Mouse (Mus musculus) kidney, postnatal 0 days (tissue): ENCODE measurements at regions not wholly inside any gene's neighbourhood (a gene's known extent, or its start where the extent isn't known, plus 50 kb on each side); places are given as distances from the start of the nearest gene placed in this dataset.

Experiments used
- ATAC-seq: fragments of 200-750 bp; cut with Nextera tagmentation; replicated peaks from 2 replicates; pipeline ENCODE4 v1.8.0; 2017; ENCODE audit warnings: low read depth, moderate number of reproducible peaks, moderate TSS enrichment, moderate library complexity; ENCODE audit not compliant: low FRiP score
- DNase-seq: peaks from one replicate; pipeline ENCODE4 v3.0.0-alpha.2; 2016; ENCODE audit warnings: low spot score
- H3K27ac ChIP-seq: fragments of 300-500 bp; sonication (generic); 2 replicates; pipeline ENCODE4 v1.5.1; 2014; ENCODE audit warnings: mild to moderate bottlenecking
- H3K27me3 ChIP-seq: fragments of 300-500 bp; sonication (generic); 2 replicates; pipeline ENCODE4 v1.6.1; 2014; ENCODE audit warnings: low read length, mixed read lengths; ENCODE audit not compliant: insufficient read depth
- H3K36me3 ChIP-seq: fragments of 300-500 bp; sonication (generic); 2 replicates; pipeline ENCODE4 v1.6.1; 2014; ENCODE audit warnings: low read length, mixed read lengths; ENCODE audit not compliant: insufficient read depth
- H3K4me1 ChIP-seq: fragments of 300-500 bp; sonication (generic); replicated peaks from 2 replicates; pipeline ENCODE4 v1.6.1; 2014; ENCODE audit warnings: antibody characterized with exemption, low read length, mixed read lengths; ENCODE audit not compliant: insufficient read depth
- H3K4me2 ChIP-seq: fragments of 300-500 bp; sonication (generic); 2 replicates; pipeline ENCODE4 v1.6.1; 2014; ENCODE audit warnings: mild to moderate bottlenecking, low read length, moderate library complexity, mixed read lengths
- H3K4me3 ChIP-seq: fragments of 300-500 bp; sonication (generic); replicated peaks from 2 replicates; pipeline ENCODE4 v1.5.1; 2014; ENCODE audit warnings: low read depth, low read length
- H3K9ac ChIP-seq: fragments of 300-500 bp; sonication (generic); 2 replicates; pipeline ENCODE4 v1.6.1; 2014; ENCODE audit warnings: low read depth, low read length
- H3K9me3 ChIP-seq: fragments of 300-500 bp; sonication (generic); replicated peaks from 2 replicates; pipeline ENCODE4 v1.6.1; 2016; ENCODE audit warnings: low read length, inconsistent platforms, mixed read lengths
- CTCF ChIP-seq: IDR thresholded peaks from 2 replicates; pipeline ENCODE4 v1.5.1; 2016; ENCODE audit warnings: antibody characterized with exemption, low read depth, mild to moderate bottlenecking, moderate library complexity
- WGBS: fragments of 180-500 bp; shearing (Covaris S2); extraction: QIAGEN DNeasy Blood & Tissue Kit; methylation state at CpG from one replicate; pipeline ENCODE4 v1.1.7; 2014; 5-methylcytosine and 5-hydroxymethylcytosine counted together

GRCm38 (mm10) chr9:112725523-112725922, 489.8 kb upstream of the Arpp21 start:
- H3K4me1 ChIP-seq, result no peaks in the 10 kb centered on the region
- H3K9ac ChIP-seq, result no peak overlapping the region
- H3K4me2 ChIP-seq, result no peak overlapping the region
- ATAC-seq (no peak), DNase-seq (peak; percentile 29)
- H3K27me3 ChIP-seq, result no peaks in the 10 kb centered on the region
- no peaks in the 10 kb centered on the region for H3K9me3 ChIP-seq
- peak; percentile 60 for TF ChIP-seq CTCF
- H3K4me3 ChIP-seq, result no peak overlapping the region
- H3K36me3 ChIP-seq, result no peaks in the 10 kb centered on the region
- 41% methylated on average over 8 of the region's 8 CpGs for WGBS
- no peak overlapping the region for H3K27ac ChIP-seq

DNA sequence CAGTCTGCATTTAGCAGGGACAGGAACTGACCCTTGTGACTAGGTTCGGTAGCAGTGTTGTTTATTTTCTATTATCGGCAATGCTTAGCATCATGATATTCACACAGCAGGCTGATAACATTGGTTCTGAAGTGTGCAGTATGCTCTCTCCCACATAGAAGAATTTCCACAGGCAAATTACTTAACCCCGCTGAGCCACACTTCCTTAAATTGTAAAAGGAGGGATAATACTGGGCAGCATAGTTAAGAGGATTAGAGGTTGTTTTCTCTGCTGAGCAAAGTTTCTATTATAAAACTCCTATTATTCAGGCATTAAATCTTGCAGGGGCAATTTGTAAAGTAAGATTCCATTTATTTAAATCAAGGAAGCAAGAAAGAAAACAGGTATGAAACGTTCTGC, 489.4 kb upstream of the Arpp21 start:
- no peaks in the 10 kb centered on the region for H3K4me1 ChIP-seq
- no peak for TF ChIP-seq CTCF
- no peak for DNase-seq
- no peaks in the 10 kb centered on the region for H3K36me3 ChIP-seq
- H3K4me3 ChIP-seq, result no peak overlapping the region
- no peaks in the 10 kb centered on the region for H3K9me3 ChIP-seq
- no peak overlapping the region for H3K9ac ChIP-seq
- no peak overlapping the region for H3K27ac ChIP-seq
- no peaks in the 10 kb centered on the region for H3K27me3 ChIP-seq
- WGBS, result 56% methylated on average over 4 of the region's 4 CpGs
- H3K4me2 ChIP-seq, result no peak overlapping the region
- ATAC-seq, result no peak

DNA sequence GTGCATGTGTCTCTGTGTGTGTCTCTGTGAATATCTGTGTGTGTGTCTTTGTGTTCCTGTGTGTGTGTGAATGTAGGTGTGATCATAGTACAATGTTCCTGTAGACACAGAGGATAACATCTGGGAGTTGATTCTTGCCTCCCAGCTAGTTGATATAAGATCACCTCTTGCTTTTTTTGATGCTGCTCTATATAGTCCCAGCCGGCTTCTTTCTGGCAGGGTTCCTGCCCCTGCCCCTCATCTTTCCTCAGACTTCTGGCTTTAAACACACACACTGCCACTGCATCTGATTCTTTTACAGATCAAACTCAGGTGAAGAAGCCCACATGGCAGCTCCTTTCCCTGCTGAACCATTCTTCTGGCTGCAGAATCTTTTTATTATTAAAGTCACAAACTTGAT, 487.6 kb upstream of the Arpp21 start:
- Histone ChIP-seq H3K4me2 (no peak overlapping the region), H3K27me3 (no peaks in the 10 kb centered on the region), H3K4me1 (no peaks in the 10 kb centered on the region), H3K36me3 (no peaks in the 10 kb centered on the region), H3K27ac (no peak overlapping the region), H3K9ac (no peak overlapping the region), H3K4me3 (no peak overlapping the region), H3K9me3 (no peaks in the 10 kb centered on the region)
- DNase-seq, result no peak
- 47% methylated on average over 1 of the region's 1 CpGs for WGBS
- TF ChIP-seq CTCF, result no peak
- ATAC-seq, result no peak

DNA sequence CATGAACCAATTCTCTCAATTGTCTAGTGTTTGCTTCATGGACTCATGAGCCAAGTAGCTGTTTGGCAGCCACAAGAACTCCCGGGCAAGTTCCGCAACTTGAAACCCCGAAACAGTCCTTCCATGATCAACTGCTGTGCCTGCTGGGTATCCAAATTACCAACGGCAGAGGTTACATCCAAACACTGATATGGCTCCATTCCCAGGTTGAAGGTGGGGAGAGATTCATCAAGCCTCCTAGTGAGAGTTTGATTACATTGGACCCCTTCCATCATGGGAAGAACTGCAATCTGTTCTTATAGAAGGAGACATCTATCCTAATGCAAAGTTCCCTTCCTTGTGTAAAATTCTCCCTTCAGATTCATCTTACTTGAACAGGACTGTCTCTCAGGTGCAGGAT, 486.8 kb upstream of the Arpp21 start:
- Histone ChIP-seq H3K27me3 (no peaks in the 10 kb centered on the region), H3K9me3 (no peaks in the 10 kb centered on the region), H3K4me3 (no peak overlapping the region), H3K36me3 (no peaks in the 10 kb centered on the region), H3K9ac (no peak overlapping the region), H3K4me2 (no peak overlapping the region), H3K4me1 (no peaks in the 10 kb centered on the region), H3K27ac (no peak overlapping the region)
- DNase-seq, result no peak
- no peak for ATAC-seq
- 71% methylated on average over 4 of the region's 4 CpGs for WGBS
- TF ChIP-seq CTCF, result no peak

GRCm38 (mm10) chr9:112715197-112715762, 479.5 kb upstream of the Arpp21 start:
- Histone ChIP-seq H3K27me3 (no peaks in the 10 kb centered on the region), H3K9ac (no peak overlapping the region), H3K4me3 (no peak overlapping the region), H3K36me3 (no peaks in the 10 kb centered on the region), H3K27ac (no peak overlapping the region), H3K9me3 (no peaks in the 10 kb centered on the region), H3K4me1 (no peaks in the 10 kb centered on the region), H3K4me2 (no peak overlapping the region)
- DNase-seq (no peak), ATAC-seq (no peak)
- WGBS, result 51% methylated on average over 1 of the region's 1 CpGs
- TF ChIP-seq CTCF, result no peak

DNA sequence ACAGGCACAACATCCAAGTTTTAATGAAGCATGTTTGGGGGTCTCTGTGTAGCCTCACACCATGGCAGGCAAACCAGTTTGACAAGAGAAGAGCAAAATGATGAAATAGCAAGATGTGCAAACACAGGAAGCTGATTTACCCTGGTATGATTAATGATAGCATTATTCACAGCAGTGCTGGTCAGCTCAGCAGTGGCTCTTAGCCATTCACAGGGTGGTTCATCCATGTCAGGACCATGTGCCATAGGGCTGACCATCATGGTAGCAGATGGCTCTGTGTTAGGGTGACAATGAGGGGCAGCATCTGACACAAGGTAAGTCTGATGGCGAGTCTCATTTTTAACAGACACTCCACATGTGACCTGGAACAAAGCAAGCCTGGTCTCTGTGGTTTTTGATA, 443.1 kb upstream of the Arpp21 start:
- no peaks in the 10 kb centered on the region for H3K27me3 ChIP-seq
- TF ChIP-seq CTCF, result no peak
- no peak overlapping the region for H3K9ac ChIP-seq
- H3K36me3 ChIP-seq, result no peaks in the 10 kb centered on the region
- no peak overlapping the region for H3K27ac ChIP-seq
- H3K4me3 ChIP-seq, result no peak overlapping the region
- 77% methylated on average over 1 of the region's 1 CpGs for WGBS
- no peaks in the 10 kb centered on the region for H3K4me1 ChIP-seq
- H3K9me3 ChIP-seq, result no peaks in the 10 kb centered on the region
- no peak for ATAC-seq
- H3K4me2 ChIP-seq, result no peak overlapping the region
- no peak for DNase-seq

DNA sequence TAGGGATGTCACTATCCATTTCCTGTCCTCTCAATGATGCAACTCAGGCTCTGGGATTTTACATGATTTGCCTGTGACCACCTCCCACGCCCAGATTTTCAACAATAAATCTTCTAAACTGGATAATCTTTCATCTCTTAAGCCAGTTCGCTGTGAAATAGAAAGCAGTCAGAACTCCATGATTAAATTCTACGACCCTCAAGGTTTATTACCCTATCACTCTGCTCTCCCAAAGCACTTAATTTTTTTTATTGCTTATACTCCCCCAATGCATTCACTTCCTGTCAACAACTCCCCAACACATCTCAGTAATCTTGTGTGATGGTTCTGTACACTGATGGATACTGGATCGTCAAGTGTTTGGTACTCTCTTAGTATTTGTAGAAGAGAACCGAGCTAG, 439.5 kb upstream of the Arpp21 start:
- H3K9me3 ChIP-seq, result no peaks in the 10 kb centered on the region
- WGBS, result 26% methylated on average over 5 of the region's 5 CpGs
- no peak overlapping the region for H3K4me3 ChIP-seq
- peak; percentile 65 for DNase-seq
- no peak overlapping the region for H3K9ac ChIP-seq
- TF ChIP-seq CTCF, result no peak
- H3K4me1 ChIP-seq, result no peaks in the 10 kb centered on the region
- no peak overlapping the region for H3K4me2 ChIP-seq
- ATAC-seq, result no peak
- no peak overlapping the region for H3K27ac ChIP-seq
- no peaks in the 10 kb centered on the region for H3K27me3 ChIP-seq
- no peaks in the 10 kb centered on the region for H3K36me3 ChIP-seq
